Mouse (Mus musculus) liver, adult 2 months (tissue): ENCODE results near the gene Slc26a1. TPM values are rescaled to one million over a fixed set of nuclear protein-coding genes. Genes with fewer than 3 reads are reported as not detected.

ENCODE experiments used
- DNase-seq: peaks from one replicate; pipeline ENCODE4 v3.0.0-alpha.2; 2011; ENCODE audit warnings: low read depth, low spot score; ENCODE audit errors: extremely low read depth
- H3K27ac ChIP-seq: fragments of 200-500 bp; replicated peaks from 2 replicates; pipeline ENCODE4 v1.5.1; 2012; ENCODE audit warnings: low read depth, mild to moderate bottlenecking, control low read depth, inconsistent platforms, low read length; ENCODE audit not compliant: insufficient read depth
- H3K27me3 ChIP-seq: fragments of 200-500 bp; 2 replicates; pipeline ENCODE4 v1.6.1; 2012; ENCODE audit warnings: mild to moderate bottlenecking, moderate library complexity, low read length, inconsistent platforms; ENCODE audit not compliant: control insufficient read depth, insufficient read depth
- H3K36me3 ChIP-seq: fragments of 200-500 bp; 2 replicates; pipeline ENCODE4 v1.6.1; 2012; ENCODE audit warnings: low read length, inconsistent platforms; ENCODE audit not compliant: control insufficient read depth, insufficient read depth
- H3K4me1 ChIP-seq: fragments of 200-500 bp; 2 replicates; pipeline ENCODE4 v1.6.1; 2011; ENCODE audit warnings: low read length; ENCODE audit not compliant: control insufficient read depth, insufficient read depth
- H3K4me3 ChIP-seq: fragments of 200-500 bp; 2 replicates; pipeline ENCODE4 v1.5.1; 2011; ENCODE audit warnings: low read depth, mild to moderate bottlenecking, control low read depth, low read length, moderate library complexity; ENCODE audit not compliant: insufficient read depth
- H3K79me2 ChIP-seq: fragments of 200-500 bp; 2 replicates; pipeline ENCODE4 v1.6.1; 2012; ENCODE audit warnings: inconsistent platforms, mild to moderate bottlenecking, low read length, moderate library complexity; ENCODE audit not compliant: control insufficient read depth, insufficient read depth
- H3K9ac ChIP-seq: fragments of 200-500 bp; 2 replicates; pipeline ENCODE4 v1.6.1; 2012; ENCODE audit warnings: low read depth, mild to moderate bottlenecking, control low read depth, inconsistent platforms, low read length
- CTCF ChIP-seq: fragments of 200-500 bp; IDR thresholded peaks from 2 replicates; pipeline ENCODE4 v1.5.1; 2011; ENCODE audit warnings: low read depth, low read length, control low read depth
- POLR2A ChIP-seq: fragments of 200-500 bp; IDR thresholded peaks from 2 replicates; pipeline ENCODE4 v1.6.1; 2011; ENCODE audit warnings: low read length, control low read depth; ENCODE audit not compliant: insufficient read depth; ENCODE audit errors: extremely low read depth
- WGBS: fragments of 180-500 bp; shearing (Covaris S2); methylation state at CpG from one replicate; pipeline ENCODE4 v1.1.7; 2018; 5-methylcytosine and 5-hydroxymethylcytosine counted together
- polyA plus RNA-seq: library from polyadenylated mRNA; depleted of rRNA; stranded (reverse); fragments of >200 nt; gene quantifications from 2 replicates; pipeline ENCODE4 v1.2.3, GENCODE M21; 2012
- total RNA-seq: library from RNA; depleted of rRNA; stranded (reverse); fragments of >200 nt; gene quantifications from 2 replicates; pipeline ENCODE4 v1.2.3, GENCODE M21; 2014

Slc26a1 gene
- total and polyA plus RNA-seq, 2 experiments: 121 to 261 TPM

DNA sequence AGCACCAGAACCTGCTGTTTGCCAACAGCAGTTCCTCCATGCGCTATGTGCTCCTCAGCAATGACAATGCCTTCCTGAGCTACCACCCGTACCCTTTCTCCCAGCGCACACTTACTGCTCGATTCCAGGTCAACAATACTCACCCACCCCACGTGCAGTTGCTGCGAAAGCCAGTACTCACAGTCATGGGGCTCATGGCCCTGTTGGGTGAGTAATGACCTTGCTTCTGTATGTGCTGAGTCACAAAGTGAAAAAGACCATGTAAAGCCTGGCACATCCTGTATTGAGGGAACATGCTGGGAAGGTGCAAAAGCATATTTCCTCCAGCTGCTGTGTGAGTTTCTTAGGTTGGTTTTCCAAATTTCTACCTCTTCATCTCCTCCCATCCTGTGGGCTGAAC lies 5.5 kb upstream of the Slc26a1 start:
- TF ChIP-seq POLR2A (no peak), CTCF (no peak)
- Histone ChIP-seq H3K27ac (no peak overlapping the region), H3K4me3 (no peak overlapping the region), H3K36me3 (no peaks in the 10 kb centered on the region), H3K79me2 (no peaks in the 10 kb centered on the region), H3K27me3 (no peaks in the 10 kb centered on the region), H3K4me1 (peaks cover 2% of the 10 kb centered on the region; the same call in 1 of the 2 replicates), H3K9ac (no peak overlapping the region)
- WGBS: 95% methylated on average over 6 of the region's 6 CpGs
- no peak for DNase-seq

DNA sequence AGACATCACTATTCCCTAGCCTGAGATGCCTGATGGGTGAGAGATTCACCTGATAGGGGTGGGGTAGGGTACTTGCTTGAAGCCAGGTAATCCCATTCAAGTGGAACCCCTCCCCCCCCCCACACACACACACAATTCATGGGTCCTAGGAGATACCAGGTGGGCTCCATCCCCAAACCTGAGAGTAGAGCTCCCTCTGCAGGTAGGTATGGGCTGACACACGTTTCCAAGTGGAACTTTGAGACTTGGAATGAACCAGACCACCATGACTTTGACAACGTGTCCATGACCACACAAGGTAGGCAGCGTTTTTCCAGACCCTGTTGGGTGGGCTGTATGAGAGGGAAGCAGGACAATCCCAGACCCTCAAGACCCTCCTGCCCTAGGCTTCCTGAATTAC lies 4.5 kb upstream of the Slc26a1 start:
- Histone ChIP-seq H3K4me1 (peaks cover 6% of the 10 kb centered on the region), H3K9ac (no peak overlapping the region), H3K79me2 (no peaks in the 10 kb centered on the region), H3K27me3 (no peaks in the 10 kb centered on the region), H3K4me3 (no peak overlapping the region), H3K36me3 (no peaks in the 10 kb centered on the region), H3K27ac (no peak overlapping the region)
- TF ChIP-seq CTCF: peak; percentile 55
- TF ChIP-seq POLR2A: no peak
- 41% methylated on average over 3 of the region's 3 CpGs for WGBS
- no peak for DNase-seq

DNA sequence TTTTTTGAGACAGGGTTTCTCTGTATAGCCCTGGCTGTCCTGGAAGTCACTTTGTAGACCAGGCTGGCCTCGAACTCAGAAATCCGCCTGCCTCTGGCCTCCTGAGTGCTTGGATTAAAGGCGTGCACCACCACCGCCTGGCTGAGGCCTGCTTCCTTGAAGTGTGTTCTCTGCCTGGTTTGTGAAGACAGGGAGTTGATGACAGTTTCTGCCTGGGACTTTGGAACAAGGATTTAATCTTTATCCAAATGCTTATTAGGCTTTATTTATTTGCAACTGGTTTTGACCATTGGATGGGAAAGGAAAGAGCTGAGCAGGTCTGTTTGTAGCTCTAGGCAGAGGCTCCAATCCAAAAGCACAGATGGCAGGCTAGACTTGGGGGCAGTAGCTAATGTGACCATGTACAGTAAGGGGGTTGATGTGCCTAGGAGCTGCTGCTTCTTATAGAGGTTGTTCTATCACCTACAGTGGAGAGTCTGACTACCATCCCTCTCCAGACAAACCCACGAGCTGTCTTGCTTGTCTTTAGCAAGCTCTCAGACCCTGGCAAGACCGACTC lies 3.0 kb upstream of the Slc26a1 start:
- no peak overlapping the region for H3K4me3 ChIP-seq
- no peak for DNase-seq

GRCm38 (mm10) chr5:108677605-108678295 lies 2.4 kb upstream of the Slc26a1 start:
- no peak for DNase-seq
- Histone ChIP-seq H3K79me2 (peaks cover 12% of the 10 kb centered on the region; the same call in 1 of the 2 replicates), H3K4me3 (0 out of 2 replicates have a peak overlapping the region, but pooled peaks have one; percentile 3), H3K36me3 (no peaks in the 10 kb centered on the region; the same call in 1 of the 2 replicates), H3K27me3 (no peaks in the 10 kb centered on the region), H3K9ac (0 out of 2 replicates have a peak overlapping the region, but pooled peaks have one; percentile 2), H3K4me1 (peaks cover 14% of the 10 kb centered on the region), H3K27ac (no peak overlapping the region)
- TF ChIP-seq CTCF (no peak), POLR2A (no peak)
- 56% methylated on average over 25 of the region's 25 CpGs for WGBS

More for the DNA sequence above, 3.0 kb upstream of the Slc26a1 start:
- Histone ChIP-seq H3K9ac (no peak overlapping the region), H3K27me3 (no peaks in the 10 kb centered on the region), H3K36me3 (no peaks in the 10 kb centered on the region), H3K27ac (no peak overlapping the region), H3K4me1 (peaks cover 11% of the 10 kb centered on the region), H3K79me2 (peaks cover 7% of the 10 kb centered on the region; the same call in 1 of the 2 replicates)
- WGBS: 93% methylated on average over 6 of the region's 6 CpGs
- TF ChIP-seq CTCF: no peak
- no peak for TF ChIP-seq POLR2A

DNA sequence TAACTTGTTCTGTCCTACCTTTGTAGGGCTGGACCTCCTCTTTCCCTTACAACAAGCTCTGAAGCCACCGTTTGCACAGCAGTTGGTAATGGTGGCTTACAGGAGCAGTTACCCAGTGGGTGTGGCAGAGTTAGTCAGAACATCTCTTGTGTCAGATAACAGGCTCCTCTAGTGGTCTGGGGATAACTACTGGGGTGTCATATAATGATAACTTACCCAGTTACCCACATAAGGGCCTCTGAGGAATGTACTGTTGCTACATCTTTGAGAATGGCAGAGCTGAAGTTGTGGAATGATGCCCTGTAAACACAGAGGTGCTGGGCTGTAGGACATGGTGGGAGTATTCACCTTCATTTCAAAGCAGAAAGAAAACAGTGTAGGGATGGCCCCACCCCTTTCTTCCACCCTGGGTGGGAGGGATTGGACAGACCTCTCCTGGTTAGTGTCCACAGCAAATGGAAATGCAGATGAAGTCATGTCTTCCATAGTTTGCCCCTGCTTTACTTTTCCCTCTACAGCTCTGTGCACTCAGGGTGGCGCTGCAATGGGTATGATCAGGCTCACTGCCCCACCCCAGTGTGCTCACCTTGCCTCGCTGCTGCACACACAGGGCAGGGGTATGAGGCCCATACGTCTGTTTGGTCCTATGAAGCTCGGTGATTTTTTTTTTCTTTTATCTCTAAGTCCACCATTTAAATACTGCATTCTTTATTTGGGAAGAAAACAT lies 1.6 kb upstream of the Slc26a1 start:
- no peak for DNase-seq
- peaks cover 12% of the 10 kb centered on the region; the same call in 1 of the 2 replicates for H3K79me2 ChIP-seq
- TF ChIP-seq CTCF: no peak
- no peak for TF ChIP-seq POLR2A
- peaks cover 22% of the 10 kb centered on the region for H3K4me1 ChIP-seq
- 60% methylated on average over 5 of the region's 5 CpGs for WGBS
- H3K36me3 ChIP-seq: no peaks in the 10 kb centered on the region; the same call in 1 of the 2 replicates
- no peak overlapping the region for H3K4me3 ChIP-seq
- 0 out of 2 replicates have a peak overlapping the region, but pooled peaks have one; percentile 99 for H3K27ac ChIP-seq
- H3K27me3 ChIP-seq: no peaks in the 10 kb centered on the region
- H3K9ac ChIP-seq: no peak overlapping the region
